Mouse (Mus musculus) layer of hippocampus, postnatal 25 days (tissue): ENCODE data around the gene Supt4a. TPM values are rescaled to one million over a fixed set of nuclear protein-coding genes. Genes with fewer than 3 reads are reported as not detected.

Experiments
- DNase-seq, 2 experiments: peaks; one replicate each; pipeline ENCODE4 v3.0.0; 2022; ENCODE audit warnings: mixed read lengths in 2 of 2, low spot score in 1 of 2; ENCODE audit errors: extremely low spot score in 1 of 2
- total RNA-seq, 2 experiments: library from RNA; stranded (reverse); gene quantifications; 2 replicates each; pipeline ENCODE4 v1.2.3; 2021

Gene Supt4a
- total RNA-seq, 2 experiments from 2014 or later: 65.7 to 81.0 TPM

DNA sequence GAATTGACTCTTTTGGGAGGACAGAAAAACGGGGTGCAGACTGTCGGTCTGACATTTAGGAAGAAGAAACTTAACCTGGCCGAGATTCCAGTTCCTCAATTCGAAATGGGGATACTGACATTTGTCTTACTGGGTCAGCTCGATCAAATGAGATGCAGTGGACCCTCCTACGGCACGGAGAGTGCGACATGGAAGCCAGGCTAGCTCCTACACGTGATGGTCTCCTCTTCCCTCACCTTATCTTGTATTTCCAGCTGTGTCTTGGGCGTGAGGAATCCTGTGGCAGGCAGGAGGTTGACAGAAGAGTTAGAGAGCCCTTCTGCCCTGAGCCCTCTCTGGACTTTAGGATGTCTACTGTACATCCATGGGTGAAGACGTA, 12.7 kb downstream of the Supt4a start:
- DNase-seq: no peak

DNA sequence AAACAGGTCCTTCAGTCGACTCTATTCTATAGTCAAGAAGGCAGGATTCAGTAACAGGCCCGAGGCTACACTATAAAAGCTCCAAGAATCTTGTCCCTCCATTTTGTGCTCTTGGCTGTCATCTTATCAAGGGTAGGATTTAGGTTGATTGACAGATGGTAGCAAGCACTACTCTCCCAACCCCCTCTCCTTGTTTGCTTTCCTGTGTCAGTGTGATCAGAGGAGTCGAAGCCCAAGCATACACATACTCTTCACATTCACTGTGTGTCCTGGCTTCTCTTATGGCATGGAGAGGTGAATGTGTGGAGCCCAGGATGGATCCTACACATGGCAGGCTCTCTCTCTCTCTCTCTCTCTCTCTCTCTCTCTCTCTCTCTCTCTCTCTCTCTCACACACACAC, 13.2 kb downstream of the Supt4a start:
- DNase-seq: no peak

DNA sequence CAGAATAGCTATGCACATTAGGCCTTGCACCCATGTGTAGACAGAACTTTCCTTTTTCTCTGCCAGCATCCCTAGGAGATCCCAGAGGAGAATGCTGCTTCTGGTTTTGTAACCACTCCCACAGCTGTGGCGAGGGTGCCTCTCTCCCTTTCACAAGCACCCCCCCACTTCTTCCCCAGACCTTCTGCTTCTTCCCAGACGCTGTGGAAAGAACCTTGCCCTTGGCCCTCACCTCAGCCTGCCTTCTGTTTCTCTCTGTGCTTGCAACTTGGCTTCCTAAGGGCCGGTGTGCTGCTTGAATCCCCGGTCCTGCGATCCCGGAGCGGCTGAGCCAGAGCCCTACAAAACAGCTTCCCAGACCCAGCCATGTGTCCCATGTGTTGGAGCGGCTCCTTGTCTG, 13.7 kb downstream of the Supt4a start:
- no peak for DNase-seq

DNA sequence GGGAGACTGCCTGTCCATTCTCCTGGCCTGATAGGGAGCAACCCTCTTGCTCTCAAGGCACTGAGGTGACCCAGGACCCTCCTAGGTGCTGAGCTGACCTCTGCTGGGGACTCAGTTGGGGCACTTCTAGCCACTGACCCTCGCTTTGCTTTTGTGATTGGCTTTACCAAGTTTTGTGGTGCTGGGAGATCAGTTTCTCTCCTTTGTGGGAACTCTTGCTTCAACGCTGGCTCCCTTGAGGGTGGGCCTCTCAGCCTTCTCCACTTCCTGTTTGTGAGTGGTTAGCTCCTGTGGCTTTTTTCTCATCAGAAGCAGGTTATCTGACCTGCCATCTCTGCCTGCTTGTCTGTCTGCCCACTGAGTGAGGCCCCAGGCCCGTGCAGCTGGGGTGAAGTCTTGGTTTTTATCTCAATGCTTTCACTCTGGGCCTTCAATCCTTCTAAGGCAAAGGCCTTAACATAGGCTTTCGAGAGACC, 14.2 kb downstream of the Supt4a start:
- no peak for DNase-seq

DNA sequence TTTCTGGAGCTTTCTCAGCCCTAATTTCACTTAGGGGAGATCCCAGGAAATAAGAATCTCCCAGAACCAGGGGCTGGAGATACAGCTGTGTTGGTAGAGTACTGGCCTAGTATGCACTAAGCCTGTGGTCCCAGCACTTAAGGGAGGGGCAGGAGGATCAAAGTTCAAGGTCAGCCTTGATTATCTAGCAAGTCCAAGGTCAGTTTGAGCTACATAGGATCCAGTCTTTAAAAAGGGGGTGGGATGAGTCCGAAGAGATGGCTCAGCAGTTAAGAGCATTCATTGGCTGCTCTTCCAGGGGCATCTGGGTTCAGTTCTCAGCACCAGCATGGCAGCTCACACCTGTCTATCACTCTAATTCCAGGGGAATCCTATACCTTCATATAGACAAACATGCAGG, 15.0 kb downstream of the Supt4a start:
- no peak for DNase-seq

DNA sequence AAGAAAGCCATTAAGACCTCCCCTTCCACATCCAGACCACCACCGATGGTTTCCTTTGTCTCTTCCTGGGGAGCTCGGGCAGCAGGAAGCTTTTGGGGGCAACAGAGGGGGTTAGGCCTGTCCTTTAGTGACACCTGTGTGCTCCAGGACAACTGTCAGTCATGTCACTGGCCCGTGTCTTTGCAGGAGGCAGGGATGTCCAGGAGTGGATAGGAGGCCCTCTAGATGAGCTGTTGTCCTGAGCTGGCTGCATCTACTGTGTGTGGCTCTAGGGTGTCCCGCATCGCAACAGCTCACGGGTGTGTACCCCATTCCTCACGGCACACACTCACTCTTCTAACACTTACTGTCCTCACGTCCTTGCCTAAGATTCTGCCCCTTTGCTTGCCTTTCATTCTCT, 15.9 kb downstream of the Supt4a start:
- no peak for DNase-seq

DNA sequence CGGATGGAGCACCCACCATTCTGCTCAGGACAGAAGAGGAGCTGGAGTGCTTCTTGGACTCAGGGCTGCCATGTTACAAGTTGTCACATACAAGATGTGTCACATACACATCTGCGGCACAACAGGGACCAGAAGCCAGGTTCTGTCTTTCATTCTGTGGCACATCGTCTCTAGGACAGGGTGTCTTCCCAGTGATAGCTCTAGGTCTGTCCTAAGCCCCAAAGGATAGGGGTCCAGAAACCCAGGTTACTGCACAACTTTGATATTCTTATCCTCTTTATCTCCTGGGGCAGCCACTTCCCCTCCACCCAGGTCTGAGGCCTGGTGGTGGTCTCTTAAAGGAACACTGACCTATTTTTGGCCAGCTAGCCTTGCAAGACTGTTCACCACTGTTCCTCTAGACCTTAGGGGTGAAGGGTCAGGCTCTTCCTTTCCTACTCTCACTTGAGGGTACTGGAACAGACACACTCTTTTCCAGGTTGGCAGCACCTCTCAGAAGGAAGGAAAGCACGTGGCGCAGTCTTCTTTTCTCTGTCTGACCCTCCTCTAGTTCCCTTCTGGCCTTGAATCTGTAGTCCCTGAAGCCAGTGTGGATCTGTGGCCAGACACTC, 16.6 kb downstream of the Supt4a start:
- DNase-seq: no peak

DNA sequence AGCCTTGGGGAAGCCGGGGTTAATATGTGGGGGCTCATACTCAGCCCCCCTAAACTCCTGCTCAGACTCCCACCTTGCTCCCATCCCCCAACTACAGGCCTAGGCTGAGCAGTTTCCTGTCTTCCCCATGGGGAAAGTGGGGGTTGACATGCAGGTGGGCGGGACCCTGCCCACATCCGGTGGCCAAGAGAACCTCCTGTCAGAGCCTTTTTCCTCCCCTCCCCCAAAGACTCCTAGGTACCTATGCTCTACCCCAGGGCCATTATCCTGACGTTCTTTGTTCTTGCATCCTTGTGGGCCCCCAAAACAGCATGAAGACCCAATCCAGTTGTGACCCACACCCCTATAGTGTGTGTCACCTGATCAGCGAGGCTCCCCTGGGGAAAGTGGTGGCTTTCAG, 17.3 kb downstream of the Supt4a start:
- no peak for DNase-seq

DNA sequence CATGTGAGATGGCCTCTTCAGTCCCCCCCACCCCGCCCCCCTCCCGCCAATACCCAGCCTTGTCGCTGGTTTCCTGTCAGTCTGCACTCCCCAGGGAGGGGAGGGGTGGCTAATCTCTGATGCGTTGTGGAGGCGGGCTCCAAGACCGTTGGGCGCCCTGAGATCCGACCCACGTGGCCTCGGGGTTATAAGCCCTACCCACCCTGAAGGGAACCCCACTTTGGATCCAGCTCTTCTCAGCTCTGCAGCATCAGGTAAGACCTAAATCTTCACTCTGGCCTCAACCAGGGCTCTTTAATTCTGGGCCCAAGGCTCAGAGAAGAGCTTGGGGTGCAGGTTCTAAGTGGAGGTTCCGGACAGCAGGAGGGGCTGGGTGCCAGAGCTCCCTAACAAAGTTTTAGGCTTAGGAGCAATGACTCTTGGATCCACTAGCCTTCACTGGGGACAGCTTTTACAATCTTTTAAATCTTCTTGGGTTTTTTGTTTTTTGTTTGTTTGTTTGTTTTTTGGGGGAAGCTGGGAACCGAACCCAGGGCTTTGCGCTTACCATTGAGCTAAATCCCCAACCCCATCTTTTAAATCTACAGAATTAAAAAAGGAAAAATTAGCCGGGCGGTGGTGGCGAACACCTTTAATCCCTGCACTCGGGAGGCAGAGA, 18.1 kb downstream of the Supt4a start:
- no peak for DNase-seq

DNA sequence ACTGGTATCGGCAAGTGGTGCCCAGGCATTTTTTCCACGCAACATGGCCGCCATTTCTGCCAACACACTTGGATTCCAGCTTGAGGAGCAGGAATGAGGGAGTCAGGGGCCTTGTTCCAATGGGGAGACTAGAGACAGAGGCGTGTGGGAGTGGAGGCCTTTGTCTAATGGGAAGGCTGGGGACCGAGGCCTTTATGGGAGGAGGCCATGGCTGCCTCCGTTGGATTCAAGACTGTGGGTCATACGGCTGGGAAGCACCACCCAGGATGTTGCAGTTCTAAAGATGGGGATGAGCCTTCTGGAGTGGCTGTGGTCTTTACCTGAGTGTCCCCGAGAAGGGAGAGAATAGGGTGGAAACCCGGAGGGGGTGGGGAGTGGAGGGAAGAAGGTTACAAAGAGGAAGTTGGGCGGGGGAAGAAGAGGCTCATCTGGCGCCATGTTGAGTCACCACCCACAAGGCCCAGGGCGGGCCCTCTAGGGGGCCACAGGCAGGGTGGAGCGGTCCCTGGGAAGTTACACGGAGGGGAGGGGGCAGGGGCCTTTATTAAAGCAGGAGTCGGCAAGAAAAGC, 19.0 kb downstream of the Supt4a start:
- DNase-seq: no peak

DNA sequence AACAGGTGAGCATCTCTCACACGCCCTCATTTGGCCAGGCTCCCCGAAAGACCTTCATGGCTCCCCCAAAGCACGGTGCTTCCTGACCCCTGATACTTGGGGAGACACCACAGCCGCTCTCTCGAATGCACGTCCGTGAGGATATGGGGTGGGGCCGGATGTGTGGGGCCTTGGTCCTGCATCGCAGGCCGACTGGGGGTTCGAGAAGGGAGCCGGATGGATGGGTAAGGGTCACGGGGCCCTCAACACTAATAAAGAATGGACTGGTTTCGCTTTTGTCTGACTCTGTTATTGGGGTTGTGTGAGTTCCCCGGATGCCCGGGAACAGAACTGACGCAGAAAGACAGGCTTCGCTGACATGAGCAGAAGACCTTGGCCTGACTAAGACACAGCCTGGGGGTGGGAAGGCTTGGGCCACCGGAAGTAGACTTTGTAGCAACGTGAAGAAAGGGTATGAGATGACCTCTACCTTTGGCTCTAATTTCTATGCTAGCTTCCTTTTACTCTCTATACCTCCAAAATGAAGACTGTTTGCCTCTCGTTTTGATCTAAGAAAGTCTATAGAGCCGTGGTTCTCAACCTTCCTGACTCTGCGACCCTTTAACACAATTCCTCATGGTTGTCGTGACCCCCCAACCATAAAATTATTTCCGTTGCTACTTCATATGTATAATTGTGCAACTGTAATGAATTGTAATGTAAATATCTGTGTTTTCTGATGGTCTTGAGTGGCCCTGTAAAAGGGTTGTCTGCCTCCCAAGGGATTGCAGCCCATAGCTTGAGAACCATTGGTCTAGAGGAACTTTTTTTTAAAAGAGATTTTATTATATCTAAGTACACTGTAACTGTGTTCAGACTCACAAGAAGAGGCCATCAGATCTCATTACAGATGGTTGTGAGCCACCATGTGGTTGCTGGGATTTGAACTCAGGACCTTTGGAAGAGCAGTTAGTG, 19.9 kb downstream of the Supt4a start:
- no peak for DNase-seq

DNA sequence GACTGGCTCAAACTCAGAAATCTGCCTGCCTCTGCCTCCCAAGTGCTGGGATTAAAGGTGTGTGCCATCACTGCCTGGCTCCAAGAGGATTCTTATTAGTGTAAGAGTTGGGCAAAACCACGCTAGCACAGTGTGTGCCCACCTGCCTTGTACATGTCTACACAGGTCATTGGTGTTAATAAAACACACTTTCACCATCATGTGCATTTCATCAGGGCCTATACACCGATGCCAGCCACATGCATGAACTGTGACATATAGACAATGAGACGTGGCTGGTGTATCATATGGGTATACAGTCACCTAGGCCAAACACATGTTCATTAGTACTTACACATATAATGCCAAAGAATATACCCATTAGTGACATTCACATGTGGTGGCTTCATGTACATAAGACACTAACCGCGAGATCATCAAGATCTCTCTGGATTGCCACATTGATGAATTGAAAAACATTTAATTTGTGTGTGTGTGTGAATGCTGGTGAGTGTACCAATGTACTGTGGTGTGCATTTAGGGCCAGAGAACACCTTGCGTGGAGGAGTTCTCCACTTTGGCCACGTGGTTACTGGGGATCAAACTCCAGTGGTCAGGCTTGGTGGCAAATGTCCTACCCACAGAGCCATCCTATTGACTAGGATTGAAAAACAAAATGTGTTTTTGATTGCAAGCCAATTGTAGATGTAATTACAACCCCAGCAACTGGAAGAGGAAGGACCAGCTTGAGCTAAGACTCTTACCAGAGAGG, 21.0 kb downstream of the Supt4a start:
- no peak for DNase-seq

DNA sequence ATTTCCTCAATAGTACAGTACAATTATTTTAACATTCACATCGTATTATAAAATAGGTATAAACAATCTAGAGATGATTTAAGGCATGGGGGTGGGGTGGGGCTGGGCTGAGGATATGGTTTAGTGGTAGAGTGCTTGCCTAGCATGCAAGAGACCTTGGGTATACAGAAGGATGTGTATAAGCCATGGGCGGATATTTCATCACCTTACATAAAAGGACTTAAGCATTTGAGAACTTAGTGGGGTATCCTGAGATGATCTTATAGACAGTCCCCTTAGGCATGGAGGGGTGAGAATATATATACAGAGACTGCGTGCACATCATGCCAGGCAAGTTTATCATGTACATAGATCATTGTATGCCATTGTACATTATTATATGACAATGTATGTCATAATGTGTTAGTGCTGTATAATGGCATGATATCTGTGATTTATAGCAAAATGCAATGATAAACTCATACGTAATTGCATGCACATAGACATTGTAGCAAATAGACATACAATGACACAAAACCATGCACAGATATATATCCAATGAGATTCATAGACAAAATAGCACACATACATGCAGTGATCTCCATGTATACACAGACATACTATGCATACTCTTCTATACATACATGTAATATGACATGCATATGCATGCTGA, 21.7 kb downstream of the Supt4a start:
- no peak for DNase-seq

DNA sequence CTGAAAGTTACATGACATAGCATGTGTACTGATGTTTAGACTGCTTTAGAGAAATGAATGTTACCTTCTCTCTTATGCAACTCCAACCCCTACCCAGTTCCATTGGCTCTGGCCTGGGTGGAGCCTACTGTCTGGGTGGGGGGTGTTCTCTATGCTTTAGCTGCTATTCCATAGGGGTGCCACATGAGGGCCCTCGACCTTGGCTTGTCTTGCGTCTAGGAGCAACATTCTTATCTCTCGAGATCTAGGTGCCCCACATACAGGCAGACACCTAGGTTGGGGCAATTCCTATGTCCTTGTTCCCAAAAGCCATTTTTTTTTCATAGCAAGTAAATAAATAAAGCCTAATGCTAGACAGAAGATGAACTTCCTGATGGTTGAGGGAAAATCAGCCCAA, 22.3 kb downstream of the Supt4a start:
- peak in 1 of 2 experiments; percentile 58 for DNase-seq

DNA sequence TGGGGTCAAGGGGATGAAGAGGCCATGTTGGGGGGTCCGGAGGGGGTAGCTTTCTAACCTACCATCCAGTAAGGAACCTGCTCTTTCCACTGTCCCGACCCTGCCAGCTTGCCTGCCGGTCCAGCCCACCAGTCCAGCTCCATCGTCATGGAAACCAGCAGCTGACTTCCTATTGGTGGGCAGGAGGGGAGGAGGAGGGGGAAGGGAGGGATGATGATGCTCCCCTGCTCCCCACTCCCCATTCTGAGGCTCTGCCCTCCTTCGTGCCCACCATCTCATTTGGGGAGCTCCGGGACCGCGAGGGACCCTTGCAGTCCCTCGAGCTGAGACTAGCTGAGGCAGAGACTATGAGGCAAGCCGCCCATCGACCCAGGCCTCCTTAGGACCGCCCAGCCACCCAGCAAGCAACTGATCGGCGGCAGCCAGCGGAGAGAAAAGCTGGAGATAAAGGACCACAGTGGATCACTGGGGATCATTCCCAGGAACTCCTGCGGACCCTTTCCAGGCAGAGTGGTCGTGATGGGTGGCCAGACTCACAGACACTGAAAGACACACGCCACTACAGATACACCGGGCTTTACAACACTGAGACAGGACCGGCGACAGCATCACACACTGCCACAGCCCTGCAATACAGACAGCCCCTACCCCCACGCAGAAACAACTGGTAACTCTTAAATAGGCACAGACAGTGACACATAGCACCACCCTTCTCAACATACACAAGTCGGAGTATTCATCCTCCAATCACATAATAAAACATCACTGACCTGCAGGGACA, 23.1 kb downstream of the Supt4a start, which contains the start of gene Tspoap1:
TSS of gene Tspoap1 (plus strand) at position 241 of the 781 bp plus-strand sequence.
- DNase-seq: peak; percentile 64 to 65

DNA sequence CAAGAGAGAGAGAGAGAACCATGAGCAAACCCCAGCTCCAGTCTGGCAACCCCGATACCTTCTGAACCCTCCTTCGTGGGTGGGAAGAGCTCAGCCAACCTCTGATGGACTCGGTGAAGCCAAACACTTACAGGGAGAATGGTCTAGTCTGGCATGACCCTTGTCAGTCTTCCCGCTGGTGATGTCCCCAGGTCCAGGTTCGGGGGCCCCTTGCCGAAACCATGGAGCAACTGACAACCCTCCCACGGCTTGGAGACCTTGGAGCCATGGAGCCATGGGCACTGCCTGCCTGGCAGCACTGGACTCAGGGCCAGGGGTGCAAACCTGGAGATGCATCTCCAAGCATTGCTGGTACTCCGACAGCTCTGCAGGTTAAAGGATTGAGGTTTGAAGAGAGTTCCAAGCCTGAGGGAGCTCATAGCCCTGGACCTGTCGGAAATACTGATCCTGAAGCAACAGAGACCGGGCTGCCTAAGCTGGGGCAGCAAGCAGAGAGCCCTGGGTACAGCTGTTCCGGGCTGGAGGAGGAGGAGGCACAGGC, 23.9 kb downstream of the Supt4a start:
- no peak for DNase-seq

DNA sequence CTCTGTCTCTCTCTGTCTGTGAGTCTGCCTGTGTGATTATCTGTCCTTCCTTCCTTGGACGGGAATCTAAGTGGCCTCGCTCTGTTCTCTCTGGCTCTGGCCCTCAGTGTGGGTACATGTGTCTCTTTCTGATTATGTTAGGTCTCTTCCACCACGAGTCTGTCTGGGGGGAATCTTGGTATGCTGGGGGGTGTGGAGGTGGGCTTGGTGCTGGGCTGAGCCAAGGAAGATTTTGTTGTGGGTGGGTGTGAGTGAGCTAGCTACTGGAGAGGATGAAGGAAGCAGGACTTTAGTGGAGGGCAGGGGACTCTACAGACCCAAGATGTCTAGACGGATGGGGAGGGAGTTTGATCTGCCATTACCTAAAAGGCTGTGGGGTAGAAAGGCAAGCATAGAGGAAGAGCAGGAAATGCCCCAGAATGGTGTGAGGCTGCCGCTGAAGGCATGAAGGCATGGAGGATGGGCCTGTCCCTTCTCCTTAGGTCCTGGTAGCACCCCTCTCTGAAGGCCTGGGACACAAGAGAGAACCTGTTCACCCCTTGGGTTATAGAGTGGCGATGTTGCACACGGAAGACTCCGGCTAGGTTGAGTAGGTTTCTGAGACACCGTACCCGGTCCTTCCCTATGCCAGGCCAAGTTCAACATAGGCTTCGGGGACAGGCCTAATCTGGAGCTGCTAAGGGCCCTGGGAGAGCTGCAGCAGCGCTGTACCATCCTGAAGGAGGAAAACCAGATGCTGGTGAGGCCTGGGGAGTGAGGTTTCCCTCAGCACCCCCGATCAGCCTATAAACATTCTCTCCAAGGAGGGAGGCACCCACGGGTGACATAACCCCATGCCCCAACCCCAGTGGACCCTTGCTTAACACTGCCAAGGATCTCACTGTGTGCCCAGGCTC, 24.7 kb downstream of the Supt4a start:
- DNase-seq: no peak
